Mouse (Mus musculus): ENCODE results near the gene Rtl5. TPM values are rescaled to one million over a fixed set of nuclear protein-coding genes. Genes with fewer than 3 reads are reported as not detected.

The Rtl5 gene
- polyA plus RNA-seq, 1 experiment from 2014 or later: 0.43 TPM

- H3K4me1 ChIP-seq (replicated peaks; ENCODE audit: control insufficient read depth, insufficient read depth, low read length): no peaks in the 10 kb centered on the region
- WGBS: 79% methylated on average over 3 of the region's 3 CpGs
Measured at GRCm38 (mm10) chrX:102036866-102037361, 34.2 kb downstream of the Rtl5 start.

DNA sequence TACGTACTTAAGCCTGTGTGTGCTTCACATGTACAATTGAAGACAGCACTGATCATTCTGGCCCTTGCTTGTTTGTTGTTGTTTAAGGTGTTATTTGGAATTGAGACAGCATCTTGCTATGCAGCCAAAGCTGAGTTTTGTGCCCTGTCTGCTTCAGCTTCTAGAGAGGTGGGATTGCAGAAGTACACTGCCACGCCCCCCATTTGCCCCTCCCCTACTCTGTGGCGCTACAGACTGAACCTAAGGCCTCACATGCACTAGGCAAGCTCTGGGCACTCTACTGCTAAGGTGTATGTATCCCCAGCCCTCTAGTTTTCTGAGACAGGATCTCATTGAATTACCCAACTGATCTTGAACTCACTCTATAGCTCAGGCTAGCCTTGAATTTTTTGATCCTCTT lies 35.4 kb downstream of the Rtl5 start:
- TF ChIP-seq CTCF (IDR thresholded peaks at IDR 0.05; ENCODE audit: low read depth): no peak
- no peak overlapping the region for H3K27ac ChIP-seq (ENCODE audit: low read depth, low read length)
- WGBS: 48% methylated on average over 3 of the region's 3 CpGs
- no peaks in the 10 kb centered on the region for H3K4me1 ChIP-seq (replicated peaks; ENCODE audit: control insufficient read depth, insufficient read depth, low read length)
- no peak for ATAC-seq
- no peaks in the 10 kb centered on the region for H3K27me3 ChIP-seq (replicated peaks; ENCODE audit: control insufficient read depth, insufficient read depth, low read length)
- no peaks in the 10 kb centered on the region for H3K9me3 ChIP-seq (ENCODE audit: control insufficient read depth)
- H3K36me3 ChIP-seq (ENCODE audit: control insufficient read depth, insufficient read depth): no peaks in the 10 kb centered on the region
- H3K4me3 ChIP-seq (ENCODE audit: low read depth, low read length): no peak overlapping the region
- H3K9ac ChIP-seq (ENCODE audit: low read depth, low read length): no peak overlapping the region
- no peak overlapping the region for H3K4me2 ChIP-seq (replicated peaks; ENCODE audit: low read depth)

More at GRCm38 (mm10) chrX:102036866-102037361, 34.2 kb downstream of the Rtl5 start:
- no peak for TF ChIP-seq CTCF (IDR thresholded peaks at IDR 0.05; ENCODE audit: low read depth)
- no peak overlapping the region for H3K27ac ChIP-seq (ENCODE audit: low read depth, low read length)
- no peak overlapping the region for H3K9ac ChIP-seq (ENCODE audit: low read depth, low read length)
- no peaks in the 10 kb centered on the region for H3K27me3 ChIP-seq (replicated peaks; ENCODE audit: control insufficient read depth, insufficient read depth, low read length)
- no peak for ATAC-seq
- H3K9me3 ChIP-seq (ENCODE audit: control insufficient read depth): no peaks in the 10 kb centered on the region
- H3K4me2 ChIP-seq (replicated peaks; ENCODE audit: low read depth): no peak overlapping the region
- H3K36me3 ChIP-seq (ENCODE audit: control insufficient read depth, insufficient read depth): no peaks in the 10 kb centered on the region
- H3K4me3 ChIP-seq (ENCODE audit: low read depth, low read length): no peak overlapping the region

DNA sequence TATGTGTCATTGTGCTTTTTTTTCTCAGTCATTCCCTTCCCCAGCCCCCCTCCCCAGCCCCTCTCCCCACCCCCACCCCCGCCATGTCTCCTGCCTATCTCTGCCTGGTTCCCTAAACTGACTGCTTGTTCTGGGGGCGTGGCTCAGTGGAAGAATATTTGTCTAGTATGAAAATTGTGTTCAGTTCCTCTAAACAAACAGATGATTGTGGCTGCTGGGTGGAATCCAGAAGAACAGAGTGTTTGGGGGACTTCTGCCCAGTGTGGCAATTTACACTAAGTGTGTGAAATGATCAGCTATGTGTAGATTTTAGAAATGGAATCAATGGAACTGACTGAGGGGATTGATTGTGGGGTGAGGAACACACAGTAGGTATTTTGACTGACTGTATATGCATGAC lies 37.5 kb downstream of the Rtl5 start:
- no peak for TF ChIP-seq CTCF (IDR thresholded peaks at IDR 0.05; ENCODE audit: low read depth)
- ATAC-seq: no peak

DNA sequence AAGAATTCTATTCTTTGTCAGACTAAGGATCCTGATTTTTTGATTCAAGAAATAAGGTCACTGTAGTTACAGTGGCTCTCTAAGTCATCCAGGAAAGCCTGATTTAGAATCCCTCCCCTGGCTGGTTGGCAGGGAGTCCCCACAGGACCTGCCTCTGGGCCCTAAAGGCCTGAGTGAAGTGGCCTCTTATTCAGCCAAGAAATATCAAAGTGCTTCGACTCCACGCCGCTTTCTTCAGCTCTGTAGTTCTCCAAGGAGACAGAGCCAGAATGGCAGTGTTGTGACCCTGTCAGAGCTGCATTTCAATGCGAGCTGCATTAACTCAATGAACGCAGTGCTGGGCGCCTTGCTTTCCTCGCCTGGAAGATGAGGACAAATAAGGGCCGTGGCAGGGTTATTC lies 38.7 kb downstream of the Rtl5 start:
- no peaks in the 10 kb centered on the region for H3K36me3 ChIP-seq (ENCODE audit: control insufficient read depth, insufficient read depth)
- no peaks in the 10 kb centered on the region for H3K27me3 ChIP-seq (replicated peaks; ENCODE audit: control insufficient read depth, insufficient read depth, low read length)
- H3K9me3 ChIP-seq (ENCODE audit: control insufficient read depth): no peaks in the 10 kb centered on the region
- H3K4me1 ChIP-seq (replicated peaks; ENCODE audit: control insufficient read depth, insufficient read depth, low read length): no peaks in the 10 kb centered on the region
- no peak for TF ChIP-seq CTCF (IDR thresholded peaks at IDR 0.05; ENCODE audit: low read depth)
- 82% methylated on average over 8 of the region's 8 CpGs for WGBS
- no peak overlapping the region for H3K4me2 ChIP-seq (replicated peaks; ENCODE audit: low read depth)
- no peak overlapping the region for H3K27ac ChIP-seq (ENCODE audit: low read depth, low read length)
- ATAC-seq: no peak
- no peak overlapping the region for H3K9ac ChIP-seq (ENCODE audit: low read depth, low read length)
- H3K4me3 ChIP-seq (ENCODE audit: low read depth, low read length): no peak overlapping the region

More for the DNA sequence above, 37.5 kb downstream of the Rtl5 start:
- Histone ChIP-seq H3K4me1 (replicated peaks; ENCODE audit: control insufficient read depth, insufficient read depth, low read length) (no peaks in the 10 kb centered on the region), H3K36me3 (ENCODE audit: control insufficient read depth, insufficient read depth) (no peaks in the 10 kb centered on the region), H3K4me2 (replicated peaks; ENCODE audit: low read depth) (no peak overlapping the region), H3K4me3 (ENCODE audit: low read depth, low read length) (no peak overlapping the region), H3K9me3 (ENCODE audit: control insufficient read depth) (no peaks in the 10 kb centered on the region), H3K27ac (ENCODE audit: low read depth, low read length) (no peak overlapping the region), H3K9ac (ENCODE audit: low read depth, low read length) (no peak overlapping the region), H3K27me3 (replicated peaks; ENCODE audit: control insufficient read depth, insufficient read depth, low read length) (no peaks in the 10 kb centered on the region)
- 82% methylated on average over 2 of the region's 2 CpGs for WGBS

DNA sequence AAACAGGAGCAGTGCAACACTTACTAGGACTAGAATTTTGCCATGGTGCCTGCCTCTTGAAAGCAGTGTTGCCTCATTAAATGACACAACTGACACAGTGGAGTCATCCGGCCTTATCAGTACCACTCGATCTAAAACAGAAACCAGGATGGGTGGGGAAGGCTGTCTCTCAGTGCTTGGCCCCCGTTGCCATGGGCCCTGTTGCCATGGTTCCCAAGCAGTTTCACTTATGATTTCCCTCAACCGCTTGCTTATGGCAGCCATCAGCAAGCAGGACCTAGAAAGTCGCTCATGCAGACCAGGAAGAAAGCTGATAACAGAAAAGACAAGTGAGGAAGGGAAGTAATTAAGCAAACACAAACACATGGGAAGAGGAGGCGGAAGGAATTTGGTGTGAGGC lies 39.3 kb downstream of the Rtl5 start:
- H3K9me3 ChIP-seq (ENCODE audit: control insufficient read depth): no peaks in the 10 kb centered on the region
- no peak overlapping the region for H3K9ac ChIP-seq (ENCODE audit: low read depth, low read length)
- no peak for ATAC-seq
- H3K4me1 ChIP-seq (replicated peaks; ENCODE audit: control insufficient read depth, insufficient read depth, low read length): no peaks in the 10 kb centered on the region
- H3K27me3 ChIP-seq (replicated peaks; ENCODE audit: control insufficient read depth, insufficient read depth, low read length): no peaks in the 10 kb centered on the region
- no peak overlapping the region for H3K4me3 ChIP-seq (ENCODE audit: low read depth, low read length)
- H3K36me3 ChIP-seq (ENCODE audit: control insufficient read depth, insufficient read depth): no peaks in the 10 kb centered on the region
- no peak overlapping the region for H3K27ac ChIP-seq (ENCODE audit: low read depth, low read length)
- 41% methylated on average over 6 of the region's 6 CpGs for WGBS
- H3K4me2 ChIP-seq (replicated peaks; ENCODE audit: low read depth): no peak overlapping the region
- TF ChIP-seq CTCF (IDR thresholded peaks at IDR 0.05; ENCODE audit: low read depth): no peak

GRCm38 (mm10) chrX:102024976-102025375 lies 46.1 kb downstream of the Rtl5 start:
- Histone ChIP-seq H3K27ac (ENCODE audit: low read depth, low read length) (no peak overlapping the region), H3K9me3 (ENCODE audit: control insufficient read depth) (no peaks in the 10 kb centered on the region), H3K27me3 (replicated peaks; ENCODE audit: control insufficient read depth, insufficient read depth, low read length) (no peaks in the 10 kb centered on the region), H3K36me3 (ENCODE audit: control insufficient read depth, insufficient read depth) (no peaks in the 10 kb centered on the region), H3K4me3 (ENCODE audit: low read depth, low read length) (no peak overlapping the region), H3K4me2 (replicated peaks; ENCODE audit: low read depth) (no peak overlapping the region), H3K4me1 (replicated peaks; ENCODE audit: control insufficient read depth, insufficient read depth, low read length) (no peaks in the 10 kb centered on the region), H3K9ac (ENCODE audit: low read depth, low read length) (no peak overlapping the region)
- 38% methylated on average over 3 of the region's 3 CpGs for WGBS
- ATAC-seq: no peak
- no peak for TF ChIP-seq CTCF (IDR thresholded peaks at IDR 0.05; ENCODE audit: low read depth)

Data from intestine, postnatal 0 days (tissue).